Mouse (Mus musculus): ENCODE data around the gene Magoh. TPM values are rescaled to one million over a fixed set of nuclear protein-coding genes. Genes with fewer than 3 reads are reported as not detected.

The Magoh gene
- total RNA-seq, 1 experiment from 2014 or later = 291 TPM

DNA sequence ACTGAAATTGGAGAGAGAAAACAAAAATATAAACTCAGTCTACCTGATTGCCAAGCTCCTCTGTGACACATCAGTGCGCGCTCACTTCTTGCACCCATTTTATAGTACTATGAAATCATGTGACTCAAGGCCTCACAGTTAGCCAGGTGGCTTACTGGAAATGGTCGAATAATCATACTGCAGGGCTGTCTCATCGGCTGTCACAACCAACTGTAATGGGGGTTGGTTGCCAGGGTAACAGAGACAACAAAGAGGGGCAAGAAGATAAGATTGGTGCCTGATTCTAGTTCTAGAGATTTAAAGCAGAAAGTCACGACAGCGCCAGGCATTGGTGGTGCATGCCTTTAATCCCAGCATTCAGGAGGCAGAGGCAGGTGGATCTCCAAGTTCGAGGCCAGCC is 20.6 kb upstream of the Magoh start:
- ATAC-seq (replicated peaks in 1 of 2; ENCODE audit: insufficient read depth in 1 of 2, low FRiP score in 2 of 2, low TSS enrichment in 1 of 2, low read depth in 1 of 2, poor library complexity in 2 of 2, severe bottlenecking in 2 of 2) = no peak

DNA sequence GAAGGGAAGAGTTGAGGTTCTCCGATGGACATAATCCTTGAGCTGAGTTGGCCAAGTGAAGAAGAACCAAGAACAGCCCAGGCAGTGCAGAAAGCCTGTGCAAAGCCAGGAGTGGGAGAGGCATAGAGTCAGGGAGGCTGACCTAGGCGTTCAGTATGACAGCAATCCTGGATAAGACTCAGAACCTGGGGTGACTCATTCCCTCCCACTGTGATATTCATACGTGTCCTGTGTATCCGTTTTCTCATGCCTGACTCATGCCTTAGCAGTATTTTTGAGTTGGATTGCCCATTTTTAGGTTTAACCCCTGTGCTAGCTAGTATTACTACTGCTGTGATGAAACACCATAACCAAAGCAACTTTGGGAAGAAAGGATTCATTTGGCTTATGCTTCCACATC is 14.7 kb upstream of the Magoh start:
- ATAC-seq (replicated peaks in 1 of 2; ENCODE audit: insufficient read depth in 1 of 2, low FRiP score in 2 of 2, low TSS enrichment in 1 of 2, low read depth in 1 of 2, poor library complexity in 2 of 2, severe bottlenecking in 2 of 2) = no peak

DNA sequence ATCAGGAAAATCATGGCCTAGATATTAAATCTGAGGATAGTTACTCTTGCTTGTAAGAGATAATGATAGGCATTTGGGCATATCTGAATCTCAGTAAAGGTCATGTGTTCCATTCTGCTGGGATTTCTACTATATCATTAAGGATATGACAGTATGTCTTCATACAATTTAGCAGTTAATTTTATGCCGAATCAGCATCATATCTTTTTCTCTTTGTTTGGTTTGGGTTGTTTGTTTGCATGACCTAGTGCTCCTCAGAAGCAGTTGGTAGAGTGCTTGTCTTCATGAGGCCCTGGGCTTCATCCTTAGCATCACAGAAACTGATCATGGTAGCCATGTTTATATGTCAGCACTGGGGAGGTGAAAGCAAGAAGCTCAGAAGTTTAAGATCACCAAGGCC is 2.1 kb downstream of the Magoh start:
- no peak for ATAC-seq (replicated peaks in 1 of 2; ENCODE audit: insufficient read depth in 1 of 2, low FRiP score in 2 of 2, low TSS enrichment in 1 of 2, low read depth in 1 of 2, poor library complexity in 2 of 2, severe bottlenecking in 2 of 2)

- no peak for ATAC-seq (replicated peaks in 1 of 2; ENCODE audit: insufficient read depth in 1 of 2, low FRiP score in 2 of 2, low TSS enrichment in 1 of 2, low read depth in 1 of 2, poor library complexity in 2 of 2, severe bottlenecking in 2 of 2)
Observed at GRCm38 (mm10) chr4:107886371-107886770, 6.8 kb downstream of the Magoh start.

GRCm38 (mm10) chr4:107889385-107889730 is 9.8 kb downstream of the Magoh start:
- ATAC-seq (replicated peaks in 1 of 2; ENCODE audit: insufficient read depth in 1 of 2, low FRiP score in 2 of 2, low TSS enrichment in 1 of 2, low read depth in 1 of 2, poor library complexity in 2 of 2, severe bottlenecking in 2 of 2) = peak; percentile 7 to 13; a peak in 1 of 4 replicates

DNA sequence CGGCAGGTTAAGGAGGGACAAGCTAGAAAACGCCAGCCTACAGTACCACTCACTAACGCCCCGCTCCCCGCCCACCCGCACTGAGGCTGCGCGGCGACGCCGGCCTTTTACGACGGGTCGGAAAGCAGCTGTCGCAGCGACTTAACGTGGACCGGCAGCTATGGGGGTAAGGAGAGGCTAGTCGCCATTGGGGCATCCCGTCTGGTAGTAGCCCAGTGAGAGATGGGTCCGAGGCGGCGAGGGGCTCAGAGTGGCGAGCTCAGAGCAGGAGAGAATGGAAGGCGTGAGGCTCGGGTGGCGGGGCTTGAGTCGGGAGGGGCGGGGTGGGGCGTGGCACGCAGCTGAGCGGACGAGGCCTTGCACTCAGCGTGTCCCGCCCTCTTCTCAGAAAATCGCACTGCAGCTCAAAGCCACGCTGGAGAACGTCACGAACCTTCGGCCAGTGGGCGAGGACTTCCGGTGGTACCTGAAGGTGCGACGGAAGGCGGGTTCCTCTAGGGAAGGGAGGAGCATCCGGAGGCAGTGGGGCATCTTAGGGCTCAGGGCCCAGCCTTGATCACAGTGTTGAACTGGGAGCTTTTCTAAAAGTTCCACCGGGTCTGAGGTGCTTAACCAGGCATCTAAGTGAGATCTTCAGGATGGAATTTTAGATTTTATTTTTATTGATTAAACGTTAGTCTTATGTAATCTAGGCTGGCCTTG is 10.3 kb downstream of the Magoh start, which contains the start of gene 0610037L13Rik:
TSS of gene 0610037L13Rik (plus strand) at position 83 of the 702 bp plus-strand sequence.
- peak; percentile 93 to 95 for ATAC-seq (replicated peaks in 1 of 2; ENCODE audit: insufficient read depth in 1 of 2, low FRiP score in 2 of 2, low TSS enrichment in 1 of 2, low read depth in 1 of 2, poor library complexity in 2 of 2, severe bottlenecking in 2 of 2)

DNA sequence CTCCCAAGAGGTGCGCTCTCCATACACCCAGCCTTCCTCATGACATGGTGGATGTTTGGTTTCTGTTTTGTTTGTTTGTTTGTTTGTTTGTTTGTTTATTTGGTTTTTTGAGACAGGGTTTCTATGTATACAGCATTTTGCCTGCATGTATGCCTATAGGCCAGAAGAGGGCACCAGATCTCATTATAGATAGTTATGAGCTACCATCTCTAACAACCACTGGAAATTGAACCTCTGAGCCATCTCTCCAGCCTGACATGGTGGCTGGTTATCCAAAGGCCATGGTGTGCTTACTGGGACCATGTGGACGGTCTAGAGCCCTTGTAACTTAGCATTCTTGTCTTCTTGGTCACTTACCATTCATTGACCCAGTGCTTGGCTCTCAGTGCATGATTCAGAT is 13.1 kb downstream of the Magoh start:
- no peak for ATAC-seq (replicated peaks in 1 of 2; ENCODE audit: insufficient read depth in 1 of 2, low FRiP score in 2 of 2, low TSS enrichment in 1 of 2, low read depth in 1 of 2, poor library complexity in 2 of 2, severe bottlenecking in 2 of 2)

- no peak for ATAC-seq (replicated peaks in 1 of 2; ENCODE audit: insufficient read depth in 1 of 2, low FRiP score in 2 of 2, low TSS enrichment in 1 of 2, low read depth in 1 of 2, poor library complexity in 2 of 2, severe bottlenecking in 2 of 2)
Observed at GRCm38 (mm10) chr4:107899211-107899927, 19.8 kb downstream of the Magoh start.

GRCm38 (mm10) chr4:107900206-107900605 is 20.7 kb downstream of the Magoh start:
- ATAC-seq (replicated peaks in 1 of 2; ENCODE audit: insufficient read depth in 1 of 2, low FRiP score in 2 of 2, low TSS enrichment in 1 of 2, low read depth in 1 of 2, poor library complexity in 2 of 2, severe bottlenecking in 2 of 2) = no peak

GRCm38 (mm10) chr4:107904252-107904651 is 24.7 kb downstream of the Magoh start:
- no peak for ATAC-seq (replicated peaks in 1 of 2; ENCODE audit: insufficient read depth in 1 of 2, low FRiP score in 2 of 2, low TSS enrichment in 1 of 2, low read depth in 1 of 2, poor library complexity in 2 of 2, severe bottlenecking in 2 of 2)

- no peak for ATAC-seq (replicated peaks in 1 of 2; ENCODE audit: insufficient read depth in 1 of 2, low FRiP score in 2 of 2, low TSS enrichment in 1 of 2, low read depth in 1 of 2, poor library complexity in 2 of 2, severe bottlenecking in 2 of 2)
Observed at GRCm38 (mm10) chr4:107906561-107906960, 27.0 kb downstream of the Magoh start.

DNA sequence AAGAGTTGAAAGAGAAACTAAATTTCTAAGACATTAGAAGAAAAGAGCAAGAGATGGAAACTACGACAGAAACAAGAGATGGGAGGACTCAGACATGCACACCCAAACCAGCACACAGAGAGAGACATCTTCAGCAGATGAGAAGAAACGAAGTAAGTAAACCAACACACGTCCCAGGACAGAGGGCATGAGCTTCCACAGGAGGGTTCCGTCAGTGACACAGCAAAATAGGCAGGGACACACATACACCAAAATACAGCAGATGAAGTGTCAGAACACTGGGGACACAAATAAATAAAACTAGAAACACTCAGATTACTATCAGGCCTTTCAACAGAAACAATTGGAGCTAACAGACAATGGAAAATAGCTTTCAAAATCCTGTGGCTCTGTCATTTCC is 30.5 kb downstream of the Magoh start:
- no peak for ATAC-seq (replicated peaks in 1 of 2; ENCODE audit: insufficient read depth in 1 of 2, low FRiP score in 2 of 2, low TSS enrichment in 1 of 2, low read depth in 1 of 2, poor library complexity in 2 of 2, severe bottlenecking in 2 of 2)

DNA sequence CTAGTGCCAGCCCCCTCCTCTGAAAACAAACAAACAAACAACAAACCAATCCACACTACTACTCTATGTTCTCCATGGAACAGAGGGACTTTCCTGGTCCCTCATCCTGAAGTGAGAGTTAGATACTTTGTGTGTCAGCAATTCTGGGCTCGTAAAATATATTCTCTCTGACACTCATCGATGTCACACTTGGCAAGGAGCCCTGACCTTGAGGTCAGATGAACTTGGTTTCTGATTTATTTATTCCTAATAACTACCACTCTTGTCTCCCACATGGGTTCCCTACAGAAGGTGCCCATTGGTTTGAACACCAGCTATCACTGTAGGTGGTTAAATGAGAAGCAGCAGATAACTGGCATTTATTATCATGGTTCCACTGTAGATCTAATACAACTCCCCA is 40.8 kb downstream of the Magoh start:
- no peak for ATAC-seq (replicated peaks in 1 of 2; ENCODE audit: insufficient read depth in 1 of 2, low FRiP score in 2 of 2, low TSS enrichment in 1 of 2, low read depth in 1 of 2, poor library complexity in 2 of 2, severe bottlenecking in 2 of 2)

GRCm38 (mm10) chr4:107921152-107921695 is 41.7 kb downstream of the Magoh start:
- ATAC-seq (replicated peaks in 1 of 2; ENCODE audit: insufficient read depth in 1 of 2, low FRiP score in 2 of 2, low TSS enrichment in 1 of 2, low read depth in 1 of 2, poor library complexity in 2 of 2, severe bottlenecking in 2 of 2) = no peak

GRCm38 (mm10) chr4:107921952-107922351 is 42.4 kb downstream of the Magoh start:
- no peak for ATAC-seq (replicated peaks in 1 of 2; ENCODE audit: insufficient read depth in 1 of 2, low FRiP score in 2 of 2, low TSS enrichment in 1 of 2, low read depth in 1 of 2, poor library complexity in 2 of 2, severe bottlenecking in 2 of 2)

GRCm38 (mm10) chr4:107923145-107923802 is 43.7 kb downstream of the Magoh start, which contains the start of gene Cpt2:
Cpt2 (minus strand) TSS chr4:107923610.
- peak; percentile 95 to 96 for ATAC-seq (replicated peaks in 1 of 2; ENCODE audit: insufficient read depth in 1 of 2, low FRiP score in 2 of 2, low TSS enrichment in 1 of 2, low read depth in 1 of 2, poor library complexity in 2 of 2, severe bottlenecking in 2 of 2)

DNA sequence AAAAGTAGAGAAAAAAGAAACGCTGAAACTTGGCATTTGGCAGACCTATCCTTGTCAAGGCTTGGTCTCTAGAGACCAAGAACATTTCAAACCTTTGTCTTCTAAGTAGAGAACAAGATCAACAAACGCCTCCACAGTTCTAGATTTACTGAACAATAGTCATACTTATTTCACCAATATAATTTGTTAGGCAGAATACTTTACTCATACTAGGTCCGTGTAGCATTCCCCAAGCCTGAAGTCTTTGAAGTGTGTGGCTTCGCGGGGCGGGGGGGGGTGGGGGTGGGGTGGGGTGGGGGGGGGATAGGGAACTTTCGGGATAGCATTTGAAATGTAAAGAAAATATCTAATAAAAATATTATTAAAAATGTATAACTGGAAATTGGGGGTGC is 44.2 kb downstream of the Magoh start:
- no peak for ATAC-seq (replicated peaks in 1 of 2; ENCODE audit: insufficient read depth in 1 of 2, low FRiP score in 2 of 2, low TSS enrichment in 1 of 2, low read depth in 1 of 2, poor library complexity in 2 of 2, severe bottlenecking in 2 of 2)

DNA sequence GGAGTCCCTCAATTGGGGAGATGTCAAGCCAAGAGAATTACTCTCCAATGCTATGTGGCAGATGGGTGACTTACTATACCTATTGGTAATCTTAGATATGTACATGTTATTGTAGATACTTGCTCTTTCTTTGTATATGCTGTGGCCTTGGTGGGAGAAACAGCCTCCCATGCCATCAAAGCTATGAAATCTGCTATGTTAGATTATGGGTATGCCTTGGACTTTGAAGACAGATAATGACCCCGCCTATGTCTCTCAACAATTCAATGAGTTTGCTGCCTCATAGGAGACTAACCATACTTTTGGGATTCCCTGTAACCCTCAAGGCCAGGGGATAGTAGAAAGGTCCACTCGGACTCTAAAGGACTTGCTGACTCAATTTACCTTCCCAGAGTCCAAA is 48.7 kb downstream of the Magoh start:
- ATAC-seq (replicated peaks in 1 of 2; ENCODE audit: insufficient read depth in 1 of 2, low FRiP score in 2 of 2, low TSS enrichment in 1 of 2, low read depth in 1 of 2, poor library complexity in 2 of 2, severe bottlenecking in 2 of 2) = no peak
